Mouse (Mus musculus) C2C12 (cell line): Measurements from ENCODE around the gene Trp53i13. TPM values are rescaled to one million over a fixed set of nuclear protein-coding genes. Genes with fewer than 3 reads are reported as not detected.

Experiments
- H3K27me3 ChIP-seq: one replicate; pipeline ENCODE4 v1.6.1; 2011; ENCODE audit not compliant: control insufficient read depth, insufficient read depth, insufficient read length
- H3K36me3 ChIP-seq: one replicate; pipeline ENCODE4 v1.6.1; 2011; ENCODE audit not compliant: control insufficient read depth, insufficient read depth
- H3K4me3 ChIP-seq: one replicate; pipeline ENCODE4 v1.5.1; 2011; ENCODE audit warnings: mild to moderate bottlenecking, control low read depth; ENCODE audit not compliant: poor library complexity, insufficient read depth, severe bottlenecking
- H3K79me2 ChIP-seq: one replicate; pipeline ENCODE4 v1.6.1; 2011; ENCODE audit not compliant: control insufficient read depth, insufficient read depth
- H3K79me3 ChIP-seq: one replicate; pipeline ENCODE4 v1.6.1; 2011; ENCODE audit warnings: low read depth, control low read depth
- H3ac ChIP-seq: one replicate; pipeline ENCODE3; 2011; ENCODE audit warnings: low read depth; ENCODE audit not compliant: control insufficient read depth, insufficient read length
- CEBPB ChIP-seq: IDR thresholded peaks from one replicate; pipeline ENCODE4 v1.6.1; 2011; ENCODE audit warnings: low read depth, mild to moderate bottlenecking, control low read depth, moderate library complexity
- CTCF ChIP-seq: IDR thresholded peaks from one replicate; pipeline ENCODE4 v1.5.1; 2011; ENCODE audit not compliant: control insufficient read depth, insufficient read depth, insufficient read length
- FOSL1 ChIP-seq: IDR thresholded peaks from one replicate; pipeline ENCODE4 v1.8.0; 2011; ENCODE audit warnings: mild to moderate bottlenecking, low read length; ENCODE audit not compliant: poor library complexity, insufficient read depth, severe bottlenecking
- MAX ChIP-seq: IDR thresholded peaks from one replicate; pipeline ENCODE4 v1.6.1; 2011; ENCODE audit warnings: mild to moderate bottlenecking, control low read depth
- MYOD1 ChIP-seq: IDR thresholded peaks from one replicate; pipeline ENCODE4 v1.6.1; 2011; ENCODE audit warnings: low read depth; ENCODE audit not compliant: control insufficient read depth, insufficient read length
- MYOG ChIP-seq: IDR thresholded peaks from one replicate; pipeline ENCODE4 v1.6.1; 2011; ENCODE audit not compliant: control insufficient read depth, insufficient read length; ENCODE audit errors: extremely low read depth
- USF1 ChIP-seq: IDR thresholded peaks from one replicate; pipeline ENCODE4 v1.6.1; 2011; ENCODE audit warnings: low read depth, mild to moderate bottlenecking, control low read depth, moderate library complexity
- polyA plus RNA-seq: library from polyadenylated mRNA; unstranded; fragments of >200 nt; fragmentation: generic; extraction: Trizol; gene quantifications from one replicate; pipeline ENCODE4 v1.2.1, GENCODE M21; 2012; ENCODE audit warnings: missing spikeins

Trp53i13 gene
- polyA plus RNA-seq, 1 experiment: 18.2 TPM

GRCm38 (mm10) chr11:77508068-77509021, 7.4 kb downstream of the Trp53i13 start:
- Histone ChIP-seq H3K4me3 (no peak overlapping the region), H3K27me3 (no peaks in the 10 kb centered on the region), H3K79me2 (no peaks in the 10 kb centered on the region), H3K36me3 (peaks cover 62% of the 10 kb centered on the region), H3K79me3 (peaks cover 2% of the 10 kb centered on the region), H3ac (no peak overlapping the region)
- TF ChIP-seq USF1 (peak; percentile 70), FOSL1 (no peak), MAX (peak; percentile 91), CTCF (peak; percentile 70)

- H3ac ChIP-seq: no peak overlapping the region
- peaks cover 71% of the 10 kb centered on the region for H3K36me3 ChIP-seq
- H3K79me3 ChIP-seq: peaks cover 5% of the 10 kb centered on the region
- no peaks in the 10 kb centered on the region for H3K79me2 ChIP-seq
- TF ChIP-seq CTCF (no peak), MAX (no peak), MYOG (no peak)
- H3K27me3 ChIP-seq: no peaks in the 10 kb centered on the region
- H3K4me3 ChIP-seq: no peak overlapping the region
Observed at GRCm38 (mm10) chr11:77507426-77507825, 8.4 kb downstream of the Trp53i13 start.

GRCm38 (mm10) chr11:77506941-77507340, 8.8 kb downstream of the Trp53i13 start:
- H3K79me2 ChIP-seq: peaks cover 4% of the 10 kb centered on the region
- H3K36me3 ChIP-seq: peaks cover 76% of the 10 kb centered on the region
- H3ac ChIP-seq: no peak overlapping the region
- no peaks in the 10 kb centered on the region for H3K27me3 ChIP-seq
- H3K79me3 ChIP-seq: peaks cover 9% of the 10 kb centered on the region
- H3K4me3 ChIP-seq: no peak overlapping the region
- TF ChIP-seq MAX (no peak), CTCF (no peak), USF1 (no peak), MYOG (no peak)

GRCm38 (mm10) chr11:77506273-77506672, 9.5 kb downstream of the Trp53i13 start:
- no peaks in the 10 kb centered on the region for H3K27me3 ChIP-seq
- H3ac ChIP-seq: no peak overlapping the region
- H3K4me3 ChIP-seq: no peak overlapping the region
- peaks cover 82% of the 10 kb centered on the region for H3K36me3 ChIP-seq
- peaks cover 9% of the 10 kb centered on the region for H3K79me3 ChIP-seq
- TF ChIP-seq USF1: no peak
- no peak for TF ChIP-seq MYOD1
- no peak for TF ChIP-seq MAX
- TF ChIP-seq CTCF: no peak
- no peak for TF ChIP-seq CEBPB
- no peak for TF ChIP-seq FOSL1
- TF ChIP-seq MYOG: no peak
- H3K79me2 ChIP-seq: peaks cover 9% of the 10 kb centered on the region

- H3K79me2 ChIP-seq: peaks cover 16% of the 10 kb centered on the region
- TF ChIP-seq USF1 (no peak), MYOG (no peak), MAX (no peak)
- no peak overlapping the region for H3K4me3 ChIP-seq
- H3K79me3 ChIP-seq: peaks cover 9% of the 10 kb centered on the region
- no peak overlapping the region for H3ac ChIP-seq
- peaks cover 90% of the 10 kb centered on the region for H3K36me3 ChIP-seq
- H3K27me3 ChIP-seq: no peaks in the 10 kb centered on the region
Observed at GRCm38 (mm10) chr11:77505291-77505980, 10.3 kb downstream of the Trp53i13 start.

GRCm38 (mm10) chr11:77504377-77504776, 11.4 kb downstream of the Trp53i13 start:
- Histone ChIP-seq H3K4me3 (no peak overlapping the region), H3K79me2 (peaks cover 25% of the 10 kb centered on the region), H3K27me3 (no peaks in the 10 kb centered on the region), H3K79me3 (peaks cover 9% of the 10 kb centered on the region), H3K36me3 (peaks cover 91% of the 10 kb centered on the region), H3ac (no peak overlapping the region)
- no peak for TF ChIP-seq CTCF
- TF ChIP-seq CEBPB: no peak
- TF ChIP-seq MYOG: no peak
- no peak for TF ChIP-seq MAX
- TF ChIP-seq MYOD1: no peak
- TF ChIP-seq FOSL1: no peak
- no peak for TF ChIP-seq USF1
